Mouse (Mus musculus) erythroblast, adult 5-6 weeks (primary cell): ENCODE measurements at regions not wholly inside any gene's neighbourhood (a gene's known extent, or its start where the extent isn't known, plus 50 kb on each side); places are given as distances from the start of the nearest gene placed in this dataset.

Experiments
- ATAC-seq: replicated peaks from 2 replicates; pipeline ENCODE4 v1.8.0; 2016; ENCODE audit warnings: moderate number of reproducible peaks, mild to moderate bottlenecking, moderate TSS enrichment, inconsistent platforms; ENCODE audit not compliant: poor library complexity, low FRiP score, severe bottlenecking

GRCm38 (mm10) chr7:125338177-125338751 is 106.2 kb upstream of the Kdm8 start:
- no peak for ATAC-seq

GRCm38 (mm10) chr7:125340326-125340905 is 104.1 kb upstream of the Kdm8 start:
- no peak for ATAC-seq

GRCm38 (mm10) chr7:125349606-125350005 is 94.9 kb upstream of the Kdm8 start:
- no peak for ATAC-seq

GRCm38 (mm10) chr7:125354211-125354610 is 90.3 kb upstream of the Kdm8 start:
- no peak for ATAC-seq

- ATAC-seq, result no peak
Measured at GRCm38 (mm10) chr7:125354956-125355355, 89.5 kb upstream of the Kdm8 start.

- no peak for ATAC-seq
Measured at GRCm38 (mm10) chr7:125358016-125358415, 86.5 kb upstream of the Kdm8 start.

GRCm38 (mm10) chr7:125383021-125383420 is 61.5 kb upstream of the Kdm8 start:
- ATAC-seq, result no peak

- ATAC-seq, result no peak
Measured at GRCm38 (mm10) chr7:125384171-125384570, 60.3 kb upstream of the Kdm8 start.

- ATAC-seq, result no peak
Measured at GRCm38 (mm10) chr7:125392536-125392935, 51.9 kb upstream of the Kdm8 start.

- no peak for ATAC-seq
Measured at GRCm38 (mm10) chr7:125393228-125393627, 51.2 kb upstream of the Kdm8 start.

GRCm38 (mm10) chr7:125393654-125394346 is 50.7 kb upstream of the Kdm8 start:
- ATAC-seq, result peak; percentile 79
